Comparison of ENCODE assay signal across 9 mouse cellular contexts in the genomic region with DNA sequence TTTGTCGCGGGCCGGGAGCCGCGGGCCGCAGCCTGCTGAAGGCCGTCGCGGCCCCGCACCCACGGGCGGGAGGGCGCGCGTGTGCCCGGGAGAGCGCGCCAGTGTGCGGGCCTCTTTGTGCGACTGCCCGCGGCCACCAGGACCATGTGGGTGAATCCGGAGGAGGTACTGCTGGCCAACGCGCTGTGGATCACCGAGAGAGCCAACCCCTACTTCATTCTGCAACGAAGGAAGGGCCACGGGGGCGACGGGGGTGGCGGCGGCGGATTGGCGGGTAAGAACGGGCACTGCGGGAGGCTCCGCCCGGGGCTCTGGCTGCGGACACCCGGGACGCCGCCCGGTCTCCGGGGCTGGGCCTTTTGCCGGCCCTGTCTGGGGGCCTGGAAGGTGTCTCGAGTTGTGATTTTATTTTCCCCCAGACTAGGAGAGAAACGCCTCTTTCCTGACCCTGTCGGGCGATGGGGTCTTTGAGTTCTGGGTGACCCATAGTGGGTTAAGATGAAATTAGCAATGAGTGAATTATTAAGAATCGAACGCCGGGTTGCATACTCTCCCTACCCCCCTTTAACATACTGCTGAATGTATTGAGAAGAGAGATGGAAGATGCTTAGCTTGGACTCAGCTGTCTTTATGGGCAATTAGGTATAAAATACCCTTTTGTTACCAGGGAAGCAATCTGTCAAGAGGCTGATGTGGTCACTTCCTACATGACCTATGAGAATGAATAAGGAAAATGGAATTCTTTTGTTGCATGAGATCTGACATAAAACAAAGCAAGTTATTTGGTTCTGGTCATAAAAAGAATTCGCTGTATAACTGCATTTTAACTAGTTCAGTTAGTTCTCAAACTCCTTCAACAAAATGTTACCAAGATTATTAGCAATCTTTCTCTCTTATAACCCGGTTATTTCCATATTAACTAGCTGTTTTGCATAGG. TPM values are rescaled to one million over a fixed set of nuclear protein-coding genes. Genes with fewer than 3 reads are reported as not detected.
DNase-seq lines count a peak whose midpoint lies in the region; ATAC-seq and TF ChIP-seq lines count a peak whose summit lies in the region.
"Had no signal": no experiment of that assay in that cellular context is flagged by ENCODE, and none has a peak within 500 bp of the region (broad histone marks: within the 10 kb centered on the region; RNA-seq: fewer than 3 reads in every experiment).

Gm10645 (minus strand) TSS at position 240 of the 937 bp plus-strand sequence.

- peaks cover 5 to 27% of the 10 kb centered on the region in 2 experiments; a peak in 3 of 4 replicates for H3K4me1 ChIP-seq in CH12.LX (ENCODE audit: control insufficient read depth in 1 of 2, insufficient read depth in 2 of 2)
- H3K4me1 ChIP-seq in brown adipose tissue, adult 24 weeks (ENCODE audit: control insufficient read depth, insufficient read depth, insufficient read length, low read length), result no peaks in the 10 kb centered on the region
- peaks cover 13% of the 10 kb centered on the region for H3K4me1 ChIP-seq in forebrain, embryonic 14.5 days (ENCODE audit: control insufficient read depth, insufficient read depth, low read length)
- H3K4me1 ChIP-seq in heart, embryonic 16.5 days (ENCODE audit: control insufficient read depth, insufficient read depth, low read length), result peaks cover 5% of the 10 kb centered on the region
- H3K4me1 ChIP-seq in liver, embryonic 11.5 days (replicated peaks; ENCODE audit: control insufficient read depth, insufficient read depth, low read length), result no peaks in the 10 kb centered on the region
- H3K4me1 ChIP-seq in midbrain, embryonic 16.5 days (ENCODE audit: control insufficient read depth, insufficient read depth, low read length), result peaks cover 26% of the 10 kb centered on the region
- H3K4me1 ChIP-seq in stomach, embryonic 16.5 days (ENCODE audit: control insufficient read depth, insufficient read depth, low read length), result peaks cover 3% of the 10 kb centered on the region; the same call in 1 of the 2 replicates

- peak within 1 kb of the TSS; percentile 53 to 91 (median 68) for H3K4me3 ChIP-seq in CH12.LX (replicated peaks in 1 of 3; ENCODE audit: low read depth in 2 of 3, low read length in 2 of 3, poor library complexity in 1 of 3)
- H3K4me3 ChIP-seq in brown adipose tissue, adult 24 weeks (ENCODE audit: insufficient read depth, low read depth, low read length), result peak within 1 kb of the TSS; percentile 74
- peak within 1 kb of the TSS; percentile 84 for H3K4me3 ChIP-seq in forebrain, embryonic 14.5 days (ENCODE audit: low read depth, low read length)
- peak within 1 kb of the TSS; percentile 70 for H3K4me3 ChIP-seq in heart, embryonic 16.5 days (ENCODE audit: low read length)
- H3K4me3 ChIP-seq in liver, embryonic 11.5 days (ENCODE audit: low read depth, low read length), result peak within 1 kb of the TSS; percentile 72
- peak within 1 kb of the TSS; percentile 89 for H3K4me3 ChIP-seq in midbrain, embryonic 16.5 days (ENCODE audit: low read depth, low read length)
- peak within 1 kb of the TSS; percentile 80 for H3K4me3 ChIP-seq in stomach, embryonic 16.5 days (replicated peaks; ENCODE audit: low read length)

- peaks cover 7% of the 10 kb centered on the region for H3K9me3 ChIP-seq in CH12.LX (replicated peaks; ENCODE audit: low read length)
- H3K9me3 ChIP-seq in forebrain, embryonic 14.5 days (replicated peaks; ENCODE audit: control insufficient read depth, low read length), result no peaks in the 10 kb centered on the region
- no peaks in the 10 kb centered on the region for H3K9me3 ChIP-seq in heart, embryonic 16.5 days (replicated peaks; ENCODE audit: control insufficient read depth, low read length)
- H3K9me3 ChIP-seq in liver, embryonic 11.5 days (ENCODE audit: control insufficient read depth, low read length), result no peaks in the 10 kb centered on the region
- H3K9me3 ChIP-seq in midbrain, embryonic 16.5 days (replicated peaks; ENCODE audit: control insufficient read depth, low read length, poor library complexity, severe bottlenecking), result no peaks in the 10 kb centered on the region
- H3K9me3 ChIP-seq in stomach, embryonic 16.5 days (replicated peaks; ENCODE audit: control insufficient read depth, low read length), result no peaks in the 10 kb centered on the region

- 2% methylated on average over 54 of the region's 54 CpGs for WGBS in forebrain, embryonic 14.5 days
- WGBS in heart, embryonic 16.5 days, result 4% methylated on average over 54 of the region's 54 CpGs
- WGBS in liver, embryonic 11.5 days, result 4% methylated on average over 53 of the region's 54 CpGs
- 2% methylated on average over 47 of the region's 54 CpGs for WGBS in midbrain, embryonic 16.5 days
- WGBS in stomach, embryonic 16.5 days, result 2% methylated on average over 54 of the region's 54 CpGs

- peak within 1 kb of the TSS; percentile 99 for H3K4me2 ChIP-seq in CH12.LX (ENCODE audit: insufficient read depth, low read depth, poor library complexity, severe bottlenecking)
- H3K4me2 ChIP-seq in forebrain, embryonic 14.5 days (ENCODE audit: low read length), result peak within 1 kb of the TSS; percentile 51
- H3K4me2 ChIP-seq in heart, embryonic 16.5 days (ENCODE audit: low read depth, low read length), result peak within 1 kb of the TSS; percentile 80
- H3K4me2 ChIP-seq in liver, embryonic 11.5 days, result peak within 1 kb of the TSS; percentile 95
- H3K4me2 ChIP-seq in midbrain, embryonic 16.5 days (ENCODE audit: low read length), result peak within 1 kb of the TSS; percentile 81
- peak within 1 kb of the TSS; percentile 77 for H3K4me2 ChIP-seq in stomach, embryonic 16.5 days (ENCODE audit: low read depth, low read length)

- in situ Hi-C loops in CH12.LX (cut with MboI; ENCODE audit: low pct_ligation_motif_present, low pct_unique_long_range_greater_than_20kb, low sequenced_read_pairs), result no loop called here

- dilution Hi-C loops in CH12.LX (cut with MboI; ENCODE audit: extremely low pct_ligation_motif_present, extremely low pct_unique_long_range_greater_than_20kb, low sequenced_read_pairs), result no loop called here

- peak; percentile 75 for ATAC-seq in forebrain, embryonic 14.5 days
- peak; percentile 45; the same call in 1 of the 2 replicates for ATAC-seq in heart, embryonic 16.5 days (replicated peaks; ENCODE audit: extremely low read depth, insufficient read depth, low FRiP score)
- ATAC-seq in liver, embryonic 11.5 days (replicated peaks; ENCODE audit: low FRiP score), result no peak; the same call in none of the 2 replicates
- peak; percentile 84 for ATAC-seq in midbrain, embryonic 16.5 days
- peak; percentile 38; the same call in 1 of the 2 replicates for ATAC-seq in stomach, embryonic 16.5 days (ENCODE audit: insufficient read depth, low FRiP score)

- H3K79me2 ChIP-seq in CH12.LX (replicated peaks; ENCODE audit: control insufficient read depth, extremely low read depth, insufficient read depth, poor library complexity, severe bottlenecking), result peaks cover 9% of the 10 kb centered on the region

- no peak for DNase-seq in CH12.LX (ENCODE audit: extremely low read depth)
- DNase-seq in forebrain, embryonic 14.5 days (ENCODE audit: low spot score), result peak; percentile 50
- DNase-seq in kidney, postnatal 14 days, result peak; percentile 39
- DNase-seq in liver, embryonic 11.5 days (ENCODE audit: low spot score), result peak; percentile 67

- peak within 1 kb of the TSS; percentile 12 for H3K27ac ChIP-seq in CH12.LX (ENCODE audit: insufficient read depth, low read depth)
- peak within 1 kb of the TSS; percentile 69 for H3K27ac ChIP-seq in brown adipose tissue, adult 24 weeks (replicated peaks; ENCODE audit: low read depth, low read length)
- H3K27ac ChIP-seq in forebrain, embryonic 14.5 days (ENCODE audit: low read depth, low read length), result peak within 1 kb of the TSS; percentile 93
- H3K27ac ChIP-seq in heart, embryonic 16.5 days (ENCODE audit: low read length), result peak within 1 kb of the TSS; percentile 54
- peak within 1 kb of the TSS; percentile 53 for H3K27ac ChIP-seq in liver, embryonic 11.5 days (ENCODE audit: low read depth, low read length)
- peak within 1 kb of the TSS; percentile 97 for H3K27ac ChIP-seq in midbrain, embryonic 16.5 days (ENCODE audit: low read length)
- H3K27ac ChIP-seq in stomach, embryonic 16.5 days (ENCODE audit: low read length), result peak within 1 kb of the TSS; percentile 95

- TF ChIP-seq EP300 in CH12.LX (IDR thresholded peaks at IDR 0.05; ENCODE audit: low read length), result no peak

- H3K9ac ChIP-seq in CH12.LX (ENCODE audit: insufficient read depth, low read depth), result peak within 1 kb of the TSS; percentile 90
- H3K9ac ChIP-seq in forebrain, embryonic 14.5 days (ENCODE audit: low read length), result peak within 1 kb of the TSS; percentile 99
- H3K9ac ChIP-seq in heart, embryonic 16.5 days (ENCODE audit: low read length), result peak within 1 kb of the TSS; percentile 79
- peak within 1 kb of the TSS; percentile 75 for H3K9ac ChIP-seq in liver, embryonic 11.5 days (ENCODE audit: low read depth, low read length)
- H3K9ac ChIP-seq in midbrain, embryonic 16.5 days (ENCODE audit: low read depth, low read length), result peak within 1 kb of the TSS; percentile 99
- H3K9ac ChIP-seq in stomach, embryonic 16.5 days (ENCODE audit: low read length), result peak within 1 kb of the TSS; percentile 96

- peak; percentile 17; the same call in 1 of the 2 replicates for TF ChIP-seq POLR2A in CH12.LX (IDR thresholded peaks at IDR 0.05; ENCODE audit: low read depth, low read length)

- H3K36me3 ChIP-seq in CH12.LX (replicated peaks in 1 of 2; ENCODE audit: control insufficient read depth in 1 of 2, insufficient read depth in 1 of 2, low read length in 1 of 2), result no peaks in the 10 kb centered on the region
- H3K36me3 ChIP-seq in forebrain, embryonic 14.5 days (ENCODE audit: control insufficient read depth, insufficient read depth, low read length), result no peaks in the 10 kb centered on the region
- no peaks in the 10 kb centered on the region for H3K36me3 ChIP-seq in heart, embryonic 16.5 days (ENCODE audit: control insufficient read depth, insufficient read depth)
- H3K36me3 ChIP-seq in liver, embryonic 11.5 days (ENCODE audit: control insufficient read depth, insufficient read depth, low read length), result no peaks in the 10 kb centered on the region
- no peaks in the 10 kb centered on the region for H3K36me3 ChIP-seq in midbrain, embryonic 16.5 days (ENCODE audit: control insufficient read depth, insufficient read depth, low read length)
- H3K36me3 ChIP-seq in stomach, embryonic 16.5 days (ENCODE audit: control insufficient read depth, insufficient read depth, low read length), result no peaks in the 10 kb centered on the region
- H3K36me3 ChIP-seq: G1E had no signal

- no peak for TF ChIP-seq CTCF in CH12.LX (conservative IDR thresholded peaks at IDR 0.05 in 1 of 2, IDR thresholded peaks at IDR 0.05 in 1 of 2; ENCODE audit: low read depth in 2 of 2, low read length in 2 of 2)

- no peak; the same call in 1 of the 2 replicates for TF ChIP-seq RAD21 in CH12.LX (IDR thresholded peaks at IDR 0.05; ENCODE audit: low read depth, low read length)

- H3K27me3 ChIP-seq in CH12.LX (replicated peaks), result peaks cover 2% of the 10 kb centered on the region
- H3K27me3 ChIP-seq in forebrain, embryonic 14.5 days (replicated peaks; ENCODE audit: control insufficient read depth, insufficient read depth, low read length), result no peaks in the 10 kb centered on the region
- peaks cover 7% of the 10 kb centered on the region for H3K27me3 ChIP-seq in heart, embryonic 16.5 days (ENCODE audit: control insufficient read depth, insufficient read depth, low read length)
- peaks cover 31% of the 10 kb centered on the region for H3K27me3 ChIP-seq in liver, embryonic 11.5 days (replicated peaks; ENCODE audit: control insufficient read depth, insufficient read depth, low read length)
- no peaks in the 10 kb centered on the region for H3K27me3 ChIP-seq in midbrain, embryonic 16.5 days (ENCODE audit: control insufficient read depth, insufficient read depth, low read depth, low read length)
- H3K27me3 ChIP-seq in stomach, embryonic 16.5 days (ENCODE audit: control insufficient read depth, insufficient read depth, low read length), result no peaks in the 10 kb centered on the region

RNA-seq across cellular contexts. Expression of gene Gm10645, which starts in this region (rescaled TPM):
- 0.81 and 0.88 TPM in 2 replicates for total RNA-seq in CH12.LX (2012; rRNA removed)
- total RNA-seq in CH12.LX (2014; rRNA removed), result not detected in 2 replicates
- not detected in 2 replicates for polyA plus RNA-seq in CH12.LX (2012; ENCODE audit: insufficient read length, low read depth)
- not detected in 2 replicates for polyA plus RNA-seq in brown adipose tissue, adult 24 weeks (2012; ENCODE audit: insufficient read depth, insufficient read length, missing spikeins)
- 7.9 and 8.2 TPM in 2 replicates for polyA plus RNA-seq in forebrain, embryonic 14.5 days (2014; fragmentation: Nextera tagmentation; extraction: Ambion mirVana)
- 0.58 and 0.86 TPM in 2 replicates for polyA plus RNA-seq in heart, embryonic 16.5 days (2015; fragmentation: Nextera tagmentation; extraction: Ambion mirVana)
- polyA plus RNA-seq in liver, embryonic 11.5 days (2014; fragmentation: Nextera tagmentation; extraction: Ambion mirVana), result 0.38 and 0.86 TPM in 2 replicates
- polyA plus RNA-seq in midbrain, embryonic 16.5 days (2015; fragmentation: Nextera tagmentation; extraction: Ambion mirVana), result 6.1 and 6.9 TPM in 2 replicates
- 1.5 and 2.2 TPM in 2 replicates for polyA plus RNA-seq in stomach, embryonic 16.5 days (2015; fragmentation: Nextera tagmentation; extraction: Ambion mirVana)
- total RNA-seq: G1E had no signal
- polyA plus RNA-seq: G1E had no signal

Comparison
In these comparisons a context has a peak if more than half of its experiments do, and no peak if none do; other contexts are left out.
1. Peak in ATAC-seq, H3K4me3 ChIP-seq, H3K27ac ChIP-seq, H3K9ac ChIP-seq and H3K4me2 ChIP-seq in heart, embryonic 16.5 days; RNA of the gene not detected or under 1 TPM.
2. Peak in DNase-seq, H3K4me3 ChIP-seq, H3K27ac ChIP-seq, H3K9ac ChIP-seq and H3K4me2 ChIP-seq in liver, embryonic 11.5 days; RNA of the gene not detected or under 1 TPM.
3. H3K27ac ChIP-seq: peak in every context shown above with its lines; median percentile 97 in midbrain, embryonic 16.5 days; 95 in stomach, embryonic 16.5 days; 93 in forebrain, embryonic 14.5 days; 69 in brown adipose tissue, adult 24 weeks; 54 in heart, embryonic 16.5 days; 53 in liver, embryonic 11.5 days; 12 in CH12.LX.